Mouse (Mus musculus) erythroblast, embryonic 14.5 days (primary cell): ENCODE measurements around the gene Tbx6.

ENCODE experiments used
- GATA1 ChIP-seq: IDR thresholded peaks from 2 replicates; pipeline ENCODE4 v1.6.1; 2012; ENCODE audit warnings: low read length, inconsistent platforms, mixed read lengths
- TAL1 ChIP-seq: IDR thresholded peaks from 3 replicates; pipeline ENCODE4 v1.6.1; 2012; ENCODE audit warnings: low read length, inconsistent platforms, mixed read lengths

DNA sequence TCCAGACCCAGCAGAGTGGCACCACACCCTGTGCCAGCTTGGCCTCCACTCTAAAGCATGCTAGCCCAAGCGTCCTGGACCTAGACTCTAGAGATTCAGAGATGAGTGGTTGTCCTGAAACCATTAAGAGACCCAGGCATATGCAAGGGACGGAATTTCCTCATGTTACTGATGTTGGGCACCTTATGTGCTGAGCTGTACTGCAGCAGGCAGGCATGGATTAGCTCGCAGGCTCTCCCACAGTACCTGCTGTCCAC is 5.4 kb upstream of the Tbx6 start:
- TF ChIP-seq TAL1 (no peak), GATA1 (no peak)
